Mouse (Mus musculus): ENCODE measurements around the gene Fto.

Gene Fto

GRCm38 (mm10) chr8:91630320-91631033 is 317.2 kb downstream of the Fto start:
- DNase-seq: no peak

- DNase-seq: no peak
Measured at GRCm38 (mm10) chr8:91632411-91632810, 319.1 kb downstream of the Fto start.

GRCm38 (mm10) chr8:91635406-91635805 is 322.1 kb downstream of the Fto start:
- no peak for DNase-seq

- DNase-seq: no peak
Measured at GRCm38 (mm10) chr8:91636887-91637286, 323.6 kb downstream of the Fto start.

- no peak for DNase-seq
Measured at GRCm38 (mm10) chr8:91637684-91638083, 324.4 kb downstream of the Fto start.

GRCm38 (mm10) chr8:91638256-91638655 is 324.9 kb downstream of the Fto start:
- no peak for DNase-seq

- no peak for DNase-seq
Measured at GRCm38 (mm10) chr8:91640471-91640870, 327.1 kb downstream of the Fto start.

- DNase-seq: no peak
Measured at GRCm38 (mm10) chr8:91645484-91645883, 332.2 kb downstream of the Fto start.

GRCm38 (mm10) chr8:91647959-91648358 is 334.6 kb downstream of the Fto start:
- DNase-seq: no peak

GRCm38 (mm10) chr8:91648776-91649175 is 335.5 kb downstream of the Fto start:
- no peak for DNase-seq

- DNase-seq: no peak
Measured at GRCm38 (mm10) chr8:91653561-91653960, 340.2 kb downstream of the Fto start.

- DNase-seq: no peak
Measured at GRCm38 (mm10) chr8:91657381-91657780, 344.1 kb downstream of the Fto start.

- no peak for DNase-seq
Measured at GRCm38 (mm10) chr8:91660879-91661278, 347.6 kb downstream of the Fto start.

- DNase-seq: no peak
Measured at GRCm38 (mm10) chr8:91669461-91670071, 356.2 kb downstream of the Fto start.

GRCm38 (mm10) chr8:91676928-91677327 is 363.6 kb downstream of the Fto start:
- DNase-seq: no peak

GRCm38 (mm10) chr8:91679451-91679850 is 366.1 kb downstream of the Fto start:
- no peak for DNase-seq

GRCm38 (mm10) chr8:91680125-91680524 is 366.8 kb downstream of the Fto start:
- DNase-seq: no peak

GRCm38 (mm10) chr8:91684596-91685317 is 371.4 kb downstream of the Fto start:
- DNase-seq: peak; percentile 21

GRCm38 (mm10) chr8:91685408-91685807 is 372.1 kb downstream of the Fto start:
- DNase-seq: peak; percentile 26

GRCm38 (mm10) chr8:91692056-91692721 is 378.9 kb downstream of the Fto start:
- DNase-seq: no peak

- DNase-seq: no peak
Measured at GRCm38 (mm10) chr8:91706533-91706932, 393.2 kb downstream of the Fto start.

- no peak for DNase-seq
Measured at GRCm38 (mm10) chr8:91708661-91709060, 395.3 kb downstream of the Fto start.

- no peak for DNase-seq
Measured at GRCm38 (mm10) chr8:91709768-91710167, 396.4 kb downstream of the Fto start.

All from lung, postnatal 10 days (tissue).